Mouse (Mus musculus) ES-E14 (cell line): ENCODE data around the gene Tns3. TPM values are rescaled to one million over a fixed set of nuclear protein-coding genes. Genes with fewer than 3 reads are reported as not detected.

Experiments
- DNase-seq: peaks from one replicate; pipeline ENCODE4 v3.0.0-alpha.2; 2013; ENCODE audit warnings: low read depth, low spot score
- H3K27ac ChIP-seq: 2 replicates; pipeline ENCODE4 v1.5.1; 2012; ENCODE audit warnings: low read depth, mild to moderate bottlenecking, low read length, moderate library complexity, mixed read lengths; ENCODE audit not compliant: poor library complexity, insufficient read depth, severe bottlenecking
- H3K36me3 ChIP-seq: 2 replicates; pipeline ENCODE4 v1.6.1; 2012; ENCODE audit warnings: mild to moderate bottlenecking, low read length, moderate library complexity, mixed read lengths; ENCODE audit not compliant: control insufficient read depth, poor library complexity, insufficient read depth, severe bottlenecking
- H3K4me1 ChIP-seq, 2 experiments: fragments of 150-350 bp in 1 of 2; sonication (generic) in 1 of 2; 2 replicates each; pipeline ENCODE4 v1.6.1; 2012; ENCODE audit warnings: low read length in 2 of 2, mild to moderate bottlenecking in 1 of 2, mixed read lengths in 1 of 2; ENCODE audit not compliant: control insufficient read depth in 2 of 2, insufficient read depth in 2 of 2, poor library complexity in 1 of 2
- H3K4me3 ChIP-seq, 2 experiments: fragments of 150-350 bp in 1 of 2; sonication (generic) in 1 of 2; 2 replicates each; pipeline ENCODE4 v1.5.1; 2012; ENCODE audit warnings: low read length in 2 of 2, low read depth in 1 of 2, mild to moderate bottlenecking in 1 of 2, mixed read lengths in 1 of 2; ENCODE audit not compliant: insufficient read depth in 1 of 2, poor library complexity in 1 of 2, severe bottlenecking in 1 of 2
- H3K9ac ChIP-seq: 2 replicates; pipeline ENCODE4 v1.6.1; 2012; ENCODE audit warnings: low read depth, mild to moderate bottlenecking, low read length, mixed read lengths; ENCODE audit not compliant: poor library complexity, insufficient read depth, severe bottlenecking
- H3K9me3 ChIP-seq: fragments of 150-350 bp; sonication (generic); 2 replicates; pipeline ENCODE4 v1.6.1; 2012; ENCODE audit warnings: low read depth, mild to moderate bottlenecking, low read length; ENCODE audit not compliant: control insufficient read depth, insufficient read depth
- CHD2 ChIP-seq: IDR thresholded peaks from 2 replicates; pipeline ENCODE4 v1.6.1; 2014; ENCODE audit warnings: mild to moderate bottlenecking, low read depth, low read length, inconsistent platforms
- HCFC1 ChIP-seq: IDR thresholded peaks from 2 replicates; pipeline ENCODE4 v1.6.1; 2012; ENCODE audit warnings: low read length, inconsistent platforms, borderline replicate concordance; ENCODE audit not compliant: insufficient read depth
- MAFK ChIP-seq: IDR thresholded peaks from 2 replicates; pipeline ENCODE4 v1.6.1; 2014; ENCODE audit warnings: mild to moderate bottlenecking, low read depth, low read length, inconsistent platforms; ENCODE audit not compliant: insufficient read depth
- ZC3H11A ChIP-seq: IDR thresholded peaks from 2 replicates; pipeline ENCODE4 v1.6.1; 2012; ENCODE audit warnings: low read depth, mild to moderate bottlenecking, inconsistent platforms, low read length, borderline replicate concordance
- ZNF384 ChIP-seq: IDR thresholded peaks from 2 replicates; pipeline ENCODE4 v1.6.1; 2012; ENCODE audit warnings: low read depth, low read length, inconsistent platforms
- in situ Hi-C, 2 experiments: fragments of 600-800 bp; cut with MboI; formaldehyde crosslinking; loops; one replicate each; pipeline ENCODE4 v1.15.1; 2025; ENCODE audit warnings: low sequenced_read_pairs in 2 of 2, inconsistent platforms in 1 of 2; ENCODE audit not compliant: unreplicated experiment in 2 of 2
- total RNA-seq: library from RNA; depleted of rRNA; stranded (reverse); fragments of 300-350 nt; gene quantifications from 2 replicates; pipeline ENCODE4 v1.2.3, GENCODE M21; 2012

The Tns3 gene
- total RNA-seq, 1 experiment, result 111 TPM

DNA sequence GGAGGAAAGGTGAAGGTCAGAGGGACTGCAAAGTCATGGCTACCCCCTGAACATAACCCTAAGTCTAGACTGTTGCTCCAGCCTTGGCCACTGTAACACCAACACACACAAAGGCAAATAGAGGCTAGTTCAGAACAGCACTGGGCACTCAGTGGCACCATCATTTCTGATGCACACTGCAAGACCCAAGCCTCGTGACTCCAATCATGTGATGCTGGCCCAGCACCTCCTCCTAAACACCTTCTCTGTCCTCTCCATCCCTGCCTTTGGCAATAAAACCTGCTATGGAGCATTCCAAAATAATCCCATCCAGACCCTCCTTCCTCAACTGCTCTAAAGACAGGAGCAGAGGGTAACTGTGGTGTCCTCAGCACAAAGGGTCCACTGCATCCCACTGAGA is 27.7 kb downstream of the Tns3 start:
- in situ Hi-C loops, result no loop called here
- H3K9ac ChIP-seq, result no peak overlapping the region
- no peak overlapping the region for H3K4me3 ChIP-seq
- peak overlapping the region; percentile 61 for H3K27ac ChIP-seq
- no peaks in the 10 kb centered on the region for H3K9me3 ChIP-seq
- no peaks in the 10 kb centered on the region for H3K36me3 ChIP-seq
- TF ChIP-seq ZC3H11A (no peak), ZNF384 (0 out of 2 replicates have a peak, but pooled peaks have one; percentile 25)
- DNase-seq, result no peak
- peaks cover 24 to 55% of the 10 kb centered on the region in 2 experiments for H3K4me1 ChIP-seq

DNA sequence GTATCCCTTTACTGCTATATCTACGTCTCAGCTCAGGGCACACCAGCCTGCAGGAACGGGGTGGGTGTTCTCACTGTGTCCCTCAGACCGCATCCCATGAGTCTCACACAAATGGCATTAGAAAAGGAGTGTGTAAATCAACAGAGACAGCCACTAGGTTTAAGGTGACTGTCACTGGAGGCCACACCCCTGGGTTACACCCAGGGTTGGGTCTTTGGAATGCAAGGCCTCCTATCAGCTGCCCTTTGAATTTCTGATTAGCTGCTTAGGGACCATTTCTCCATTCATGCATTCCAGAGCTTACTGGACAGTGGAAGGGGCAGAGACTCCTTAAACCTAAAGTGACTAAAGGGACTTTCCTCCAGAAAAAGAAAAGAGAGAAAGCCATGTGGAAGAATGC is 28.6 kb downstream of the Tns3 start:
- peak; percentile 67 for DNase-seq
- H3K4me3 ChIP-seq, result peak overlapping the region in 1 of 2 experiments; percentile 29; a peak in 1 of 4 replicates
- H3K36me3 ChIP-seq, result no peaks in the 10 kb centered on the region
- TF ChIP-seq HCFC1 (no peak), CHD2 (peak; percentile 56; the same call in 1 of the 2 replicates), ZNF384 (no peak)
- H3K27ac ChIP-seq, result peak overlapping the region; percentile 98
- H3K4me1 ChIP-seq, result peaks cover 25 to 51% of the 10 kb centered on the region in 2 experiments
- H3K9me3 ChIP-seq, result no peaks in the 10 kb centered on the region
- in situ Hi-C loops, result no loop called here
- peak overlapping the region; percentile 35; the same call in 1 of the 2 replicates for H3K9ac ChIP-seq

DNA sequence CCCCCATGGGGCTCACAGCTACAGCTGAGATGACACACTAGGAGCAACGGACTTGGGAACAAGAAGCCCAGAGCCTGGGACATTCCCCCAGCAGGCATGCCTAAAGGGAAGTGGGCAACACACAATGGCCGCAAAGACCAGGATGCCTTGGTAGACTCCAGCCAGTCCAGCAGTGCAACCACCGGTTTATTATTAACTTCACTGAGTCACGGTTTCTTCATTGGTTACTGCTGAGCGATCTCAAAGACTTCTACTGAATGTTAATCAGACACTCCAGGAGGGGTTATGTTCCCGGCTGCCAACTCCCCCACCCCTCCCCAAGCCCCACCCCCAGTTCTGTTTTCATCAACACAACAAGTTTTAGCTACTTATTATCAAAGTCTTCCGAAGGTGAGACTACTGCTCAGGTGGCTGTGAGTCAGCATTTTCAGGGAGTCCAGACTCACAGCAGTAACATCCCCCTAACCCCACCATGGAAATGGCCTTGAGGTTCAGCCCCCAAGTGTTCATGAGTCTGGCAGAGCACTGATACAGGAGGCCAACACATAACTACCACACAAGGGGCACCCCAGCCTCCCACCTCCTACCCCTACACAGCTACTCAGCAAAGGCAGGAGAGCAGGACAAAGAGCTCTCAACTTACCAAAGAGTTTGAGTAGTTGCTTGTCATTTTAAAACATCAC is 29.5 kb downstream of the Tns3 start:
- TF ChIP-seq CHD2 (no peak), MAFK (peak; percentile 90)
- no peaks in the 10 kb centered on the region for H3K9me3 ChIP-seq
- peak overlapping the region; percentile 60 for H3K9ac ChIP-seq
- peak overlapping the region; percentile 98 for H3K27ac ChIP-seq
- peak overlapping the region in 1 of 2 experiments; percentile 12; a peak in 1 of 4 replicates for H3K4me3 ChIP-seq
- DNase-seq, result peak; percentile 66
- in situ Hi-C loops, result no loop called here
- H3K4me1 ChIP-seq, result peaks cover 27 to 53% of the 10 kb centered on the region in 2 experiments
- no peaks in the 10 kb centered on the region for H3K36me3 ChIP-seq

DNA sequence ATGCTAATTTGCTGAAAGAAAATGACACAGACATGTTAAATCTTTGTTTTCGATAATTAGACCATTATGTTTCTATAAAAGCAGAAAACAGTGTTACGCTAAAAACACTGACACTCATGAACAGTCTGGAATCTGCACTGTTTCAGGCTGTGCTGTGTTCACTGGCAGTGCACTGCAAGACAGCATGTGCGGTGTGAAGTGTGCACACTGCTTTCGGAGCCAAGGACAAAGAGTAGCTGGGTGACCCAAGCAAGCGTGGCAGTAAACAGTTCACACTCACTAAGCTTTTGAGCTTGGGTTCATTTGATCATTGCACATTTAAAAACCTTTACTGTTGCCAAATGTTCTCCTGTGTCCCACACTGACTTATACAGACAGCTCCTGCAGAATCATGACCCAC is 32.2 kb downstream of the Tns3 start:
- no peaks in the 10 kb centered on the region for H3K9me3 ChIP-seq
- no peaks in the 10 kb centered on the region; the same call in 1 of the 2 replicates for H3K36me3 ChIP-seq
- DNase-seq, result no peak
- peak overlapping the region; percentile 24; the same call in 1 of the 2 replicates for H3K27ac ChIP-seq
- H3K4me3 ChIP-seq, result no peak overlapping the region
- in situ Hi-C loops, result no loop called here
- TF ChIP-seq CHD2 (no peak), MAFK (no peak), ZNF384 (no peak), HCFC1 (no peak)
- H3K4me1 ChIP-seq, result peaks cover 25 to 48% of the 10 kb centered on the region in 2 experiments
- H3K9ac ChIP-seq, result no peak overlapping the region

DNA sequence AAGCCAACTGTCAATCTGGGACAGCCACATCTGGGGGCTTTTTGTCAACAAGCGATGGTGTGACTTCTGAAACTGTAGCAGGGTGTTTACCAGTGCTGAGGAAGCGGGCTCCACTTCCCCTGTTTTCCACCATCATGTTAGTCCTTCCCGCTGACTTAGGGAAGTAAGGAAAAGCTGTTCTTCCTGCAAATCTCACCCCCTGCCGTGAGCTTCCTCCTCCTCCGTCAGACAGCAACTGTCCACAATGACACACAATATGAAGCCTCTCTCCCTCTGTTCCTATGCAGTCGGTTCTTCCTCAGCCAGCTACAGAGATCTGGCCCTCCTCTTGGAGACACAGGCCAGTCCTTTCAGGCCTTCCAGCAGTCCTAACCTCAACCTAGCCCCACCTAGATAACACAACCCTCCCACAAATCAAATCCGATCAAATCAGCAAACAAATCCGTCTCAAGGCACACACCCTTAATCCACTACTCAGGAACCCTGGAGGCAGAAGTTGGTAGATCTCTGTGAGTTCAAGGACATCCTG is 34.4 kb downstream of the Tns3 start:
- in situ Hi-C loops, result no loop called here
- Histone ChIP-seq H3K27ac (peak overlapping the region; percentile 76), H3K9ac (peak overlapping the region; percentile 16; the same call in 1 of the 2 replicates), H3K4me3 (no peak overlapping the region; a peak in 1 of 4 replicates), H3K4me1 (peaks cover 22 to 44% of the 10 kb centered on the region in 2 experiments), H3K36me3 (no peaks in the 10 kb centered on the region; the same call in 1 of the 2 replicates), H3K9me3 (no peaks in the 10 kb centered on the region)
- DNase-seq, result no peak
- no peak for TF ChIP-seq CHD2
- no peak for TF ChIP-seq ZC3H11A
- TF ChIP-seq HCFC1, result no peak
- TF ChIP-seq MAFK, result no peak
- no peak for TF ChIP-seq ZNF384
